Mouse (Mus musculus) small intestine, adult 2 months (tissue): ENCODE measurements around the gene Prkaa2.

Experiments
- CTCF ChIP-seq: fragments of 200-500 bp; IDR thresholded peaks from 2 replicates; pipeline ENCODE4 v1.5.1; 2012; ENCODE audit warnings: low read depth, mild to moderate bottlenecking, control low read depth, inconsistent platforms, low read length, moderate library complexity, mixed read lengths; ENCODE audit not compliant: insufficient replicate concordance, insufficient read length; ENCODE audit errors: extremely low read depth
- POLR2A ChIP-seq: fragments of 200-500 bp; IDR thresholded peaks from 2 replicates; pipeline ENCODE4 v1.6.1; 2012; ENCODE audit warnings: low read depth, mild to moderate bottlenecking, control low read depth, inconsistent platforms, low read length, moderate library complexity

- TF ChIP-seq POLR2A (no peak), CTCF (peak; percentile 76; the same call in 1 of the 2 replicates)
Measured at GRCm38 (mm10) chr4:105122429-105122828, 12.7 kb upstream of the Prkaa2 start.
